Mouse (Mus musculus) hindbrain, embryonic 11.5 days (tissue): Measurements from ENCODE around the gene Lta. TPM values are rescaled to one million over a fixed set of nuclear protein-coding genes. Genes with fewer than 3 reads are reported as not detected.
A peak's percentile ranks its signal among the peaks of the same experiment; 100 is the strongest.

ENCODE experiments used
- ATAC-seq: fragments of 200-750 bp; cut with Nextera tagmentation; 2 replicates; pipeline ENCODE4 v1.8.0; 2017; ENCODE audit warnings: mild to moderate bottlenecking, moderate TSS enrichment, moderate library complexity; ENCODE audit not compliant: low FRiP score
- DNase-seq: peaks from one replicate; pipeline ENCODE4 v3.0.0-alpha.2; 2015; ENCODE audit warnings: low spot score
- H3K27ac ChIP-seq: fragments of 300-500 bp; sonication (generic); 2 replicates; pipeline ENCODE4 v1.5.1; 2014; ENCODE audit warnings: mild to moderate bottlenecking, low read depth, low read length
- H3K27me3 ChIP-seq: fragments of 300-500 bp; sonication (generic); 2 replicates; pipeline ENCODE4 v1.6.1; 2014; ENCODE audit warnings: mild to moderate bottlenecking, low read length, moderate library complexity, mixed read lengths; ENCODE audit not compliant: control insufficient read depth, insufficient read depth
- H3K36me3 ChIP-seq: fragments of 300-500 bp; sonication (generic); 2 replicates; pipeline ENCODE4 v1.6.1; 2014; ENCODE audit warnings: mild to moderate bottlenecking, low read length, moderate library complexity, mixed read lengths; ENCODE audit not compliant: control insufficient read depth, insufficient read depth
- H3K4me1 ChIP-seq: fragments of 300-500 bp; sonication (generic); replicated peaks from 2 replicates; pipeline ENCODE4 v1.6.1; 2014; ENCODE audit warnings: low read length, mixed read lengths; ENCODE audit not compliant: control insufficient read depth, insufficient read depth
- H3K4me2 ChIP-seq: fragments of 300-500 bp; sonication (generic); replicated peaks from 2 replicates; pipeline ENCODE4 v1.6.1; 2014; ENCODE audit warnings: mild to moderate bottlenecking, low read depth, low read length
- H3K4me3 ChIP-seq: fragments of 300-500 bp; sonication (generic); 2 replicates; pipeline ENCODE4 v1.5.1; 2014; ENCODE audit warnings: low read depth, low read length
- H3K9ac ChIP-seq: fragments of 300-500 bp; sonication (generic); 2 replicates; pipeline ENCODE4 v1.6.1; 2014; ENCODE audit warnings: low read depth, low read length
- H3K9me3 ChIP-seq: fragments of 300-500 bp; sonication (generic); 2 replicates; pipeline ENCODE4 v1.6.1; 2016; ENCODE audit warnings: low read length; ENCODE audit not compliant: control insufficient read depth
- WGBS: fragments of 180-500 bp; shearing (Covaris S2); extraction: QIAGEN DNeasy Blood & Tissue Kit; methylation state at CpG from one replicate; pipeline ENCODE4 v1.1.7; 2014; 5-methylcytosine and 5-hydroxymethylcytosine counted together
- polyA plus RNA-seq: library from polyadenylated mRNA; unstranded; fragments of >200 nt; fragmentation: Nextera tagmentation; extraction: Ambion mirVana; gene quantifications from 2 replicates; pipeline ENCODE4 v1.2.1, GENCODE M21; 2014

The Lta gene
- polyA plus RNA-seq, 1 experiment from 2014 or later = not detected

- Histone ChIP-seq H3K9me3 (no peaks in the 10 kb centered on the region), H3K4me1 (peaks cover 5% of the 10 kb centered on the region; the same call in 1 of the 2 replicates), H3K4me3 (peak overlapping the region; percentile 100), H3K9ac (peak overlapping the region; percentile 100), H3K36me3 (peaks cover 27% of the 10 kb centered on the region), H3K27ac (peak overlapping the region; percentile 93; the same call in 1 of the 2 replicates), H3K27me3 (no peaks in the 10 kb centered on the region), H3K4me2 (peak overlapping the region; percentile 92)
- 22% methylated on average over 8 of the region's 8 CpGs for WGBS
- DNase-seq (no peak), ATAC-seq (no peak)
Observed at GRCm38 (mm10) chr17:35163326-35164081, 41.6 kb downstream of the Lta start.

- no peak for DNase-seq
- H3K27ac ChIP-seq = no peak overlapping the region
- 68% methylated on average over 12 of the region's 12 CpGs for WGBS
Observed at GRCm38 (mm10) chr17:35162730-35163129, 42.4 kb downstream of the Lta start.

DNA sequence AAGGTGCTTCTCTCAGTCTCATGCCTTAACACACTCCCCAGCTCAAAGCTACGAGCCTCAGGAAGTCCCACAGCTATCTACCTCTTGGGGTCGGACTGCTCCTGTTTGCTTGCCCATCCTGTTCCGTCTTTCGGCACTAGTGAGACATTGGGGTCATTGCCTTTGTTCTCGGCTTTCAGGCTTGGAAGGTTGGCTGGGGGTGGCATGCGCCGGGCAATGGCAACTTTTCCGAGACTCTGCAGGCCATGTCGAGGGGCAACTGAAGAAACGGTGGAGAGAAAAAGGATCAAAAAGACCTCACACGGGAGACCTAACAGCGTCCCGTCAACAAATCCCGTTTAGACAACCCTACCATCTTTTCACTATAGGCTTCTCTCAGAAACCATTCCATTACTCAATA, 43.0 kb downstream of the Lta start:
- H3K4me3 ChIP-seq = peak overlapping the region; percentile 100; the same call in 1 of the 2 replicates
- H3K27me3 ChIP-seq = no peaks in the 10 kb centered on the region
- WGBS = 79% methylated on average over 14 of the region's 14 CpGs
- no peak overlapping the region for H3K27ac ChIP-seq
- no peaks in the 10 kb centered on the region for H3K9me3 ChIP-seq
- H3K4me1 ChIP-seq = peaks cover 5% of the 10 kb centered on the region; the same call in 1 of the 2 replicates
- H3K4me2 ChIP-seq = peak overlapping the region; percentile 92; the same call in 1 of the 2 replicates
- no peak overlapping the region for H3K9ac ChIP-seq
- H3K36me3 ChIP-seq = peaks cover 39% of the 10 kb centered on the region
- ATAC-seq (no peak), DNase-seq (no peak)

More at GRCm38 (mm10) chr17:35162730-35163129, 42.4 kb downstream of the Lta start:
- H3K36me3 ChIP-seq = peaks cover 35% of the 10 kb centered on the region
- ATAC-seq = no peak
- peaks cover 5% of the 10 kb centered on the region; the same call in 1 of the 2 replicates for H3K4me1 ChIP-seq
- H3K9ac ChIP-seq = peak overlapping the region; percentile 100
- H3K27me3 ChIP-seq = no peaks in the 10 kb centered on the region
- peak overlapping the region; percentile 92 for H3K4me2 ChIP-seq
- no peaks in the 10 kb centered on the region for H3K9me3 ChIP-seq
- H3K4me3 ChIP-seq = peak overlapping the region; percentile 100

DNA sequence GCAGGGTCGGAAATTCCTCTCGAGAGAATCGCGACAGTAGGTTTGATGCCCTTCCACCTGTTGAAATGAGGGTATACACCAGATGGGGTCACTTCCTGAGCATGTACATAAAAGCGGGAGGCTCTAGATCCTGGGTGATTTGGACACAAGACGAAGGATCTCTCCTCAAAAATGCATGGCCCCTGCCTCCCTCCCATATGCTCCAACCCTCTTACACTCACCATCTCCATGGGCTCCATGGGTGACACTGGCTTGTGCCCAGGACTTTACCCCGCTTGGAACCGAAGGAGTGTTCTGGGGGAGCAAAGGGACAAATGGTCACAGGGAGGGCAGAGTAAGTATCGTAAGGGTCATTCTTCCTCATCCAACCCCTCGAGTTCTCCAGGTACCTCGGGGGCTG, 43.7 kb downstream of the Lta start:
- Histone ChIP-seq H3K4me3 (no peak overlapping the region), H3K9ac (no peak overlapping the region), H3K27ac (no peak overlapping the region), H3K4me2 (no peak overlapping the region), H3K36me3 (peaks cover 46% of the 10 kb centered on the region), H3K9me3 (no peaks in the 10 kb centered on the region), H3K27me3 (no peaks in the 10 kb centered on the region), H3K4me1 (peaks cover 5% of the 10 kb centered on the region; the same call in 1 of the 2 replicates)
- ATAC-seq (no peak), DNase-seq (no peak)
- WGBS = 92% methylated on average over 11 of the region's 11 CpGs

DNA sequence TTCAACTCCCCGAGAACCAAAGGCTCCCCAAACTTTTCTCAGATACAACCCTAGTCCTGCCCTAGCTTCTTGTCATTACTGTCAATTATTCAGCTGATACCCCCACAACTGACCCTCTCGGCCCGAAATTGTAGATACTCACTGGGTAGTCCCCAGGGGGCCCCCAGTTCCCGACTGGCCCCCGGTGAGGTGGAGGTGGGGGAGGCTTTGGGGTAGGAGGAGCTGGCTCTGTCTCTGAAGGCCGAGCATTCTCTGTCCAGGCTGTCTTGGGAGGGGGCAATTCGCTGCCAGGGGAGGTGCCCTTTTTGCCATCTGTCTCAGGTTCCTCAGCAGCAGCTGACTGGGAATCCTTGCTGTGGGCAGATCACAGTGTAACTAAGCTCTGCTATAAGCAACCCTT, 45.5 kb downstream of the Lta start:
- ATAC-seq (no peak), DNase-seq (no peak)
- Histone ChIP-seq H3K9ac (no peak overlapping the region), H3K4me1 (peaks cover 5% of the 10 kb centered on the region; the same call in 1 of the 2 replicates), H3K36me3 (peaks cover 61% of the 10 kb centered on the region), H3K4me3 (no peak overlapping the region), H3K27ac (no peak overlapping the region), H3K4me2 (no peak overlapping the region), H3K9me3 (no peaks in the 10 kb centered on the region), H3K27me3 (no peaks in the 10 kb centered on the region)
- WGBS = 88% methylated on average over 7 of the region's 7 CpGs

- H3K9ac ChIP-seq = no peak overlapping the region
- H3K27me3 ChIP-seq = no peaks in the 10 kb centered on the region
- no peak overlapping the region for H3K4me2 ChIP-seq
- H3K4me1 ChIP-seq = peaks cover 5% of the 10 kb centered on the region; the same call in 1 of the 2 replicates
- no peak for ATAC-seq
- H3K27ac ChIP-seq = no peak overlapping the region
- no peak overlapping the region for H3K4me3 ChIP-seq
- no peaks in the 10 kb centered on the region for H3K9me3 ChIP-seq
- DNase-seq = no peak
- peaks cover 67% of the 10 kb centered on the region for H3K36me3 ChIP-seq
- 93% methylated on average over 16 of the region's 16 CpGs for whole genome bisulfite sequencing
Observed at GRCm38 (mm10) chr17:35158850-35159593, 46.1 kb downstream of the Lta start.

DNA sequence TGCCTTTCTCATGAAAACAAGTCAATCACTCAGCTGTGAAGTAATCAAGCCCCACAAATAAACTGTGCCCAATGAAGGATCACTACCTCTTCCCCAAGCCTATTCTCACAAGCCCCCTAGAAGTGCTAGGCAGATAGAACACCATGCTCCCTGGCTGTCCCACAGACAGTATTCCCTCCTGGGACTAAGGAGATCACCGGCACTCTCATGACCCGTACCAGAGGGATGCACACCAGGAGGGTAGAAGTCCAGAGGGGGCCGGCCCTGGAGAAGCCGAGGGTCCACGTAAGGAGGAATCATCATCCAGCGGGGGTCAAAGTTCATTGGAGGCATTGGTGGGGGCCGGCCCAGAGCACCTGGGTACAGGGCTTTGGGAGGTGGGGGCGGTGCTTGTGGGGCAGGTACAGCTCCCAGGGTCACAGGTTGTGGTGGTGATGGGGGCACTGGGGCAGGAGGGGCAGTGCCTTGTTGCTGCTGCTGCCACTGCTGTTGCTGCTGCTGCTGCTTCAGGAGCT, 47.4 kb downstream of the Lta start:
- H3K9ac ChIP-seq = no peak overlapping the region
- no peak for ATAC-seq
- H3K4me1 ChIP-seq = peaks cover 2% of the 10 kb centered on the region; the same call in 1 of the 2 replicates
- no peaks in the 10 kb centered on the region for H3K9me3 ChIP-seq
- WGBS = 90% methylated on average over 8 of the region's 8 CpGs
- H3K27me3 ChIP-seq = no peaks in the 10 kb centered on the region
- H3K27ac ChIP-seq = no peak overlapping the region
- H3K36me3 ChIP-seq = peaks cover 78% of the 10 kb centered on the region
- H3K4me3 ChIP-seq = no peak overlapping the region
- DNase-seq = no peak
- no peak overlapping the region for H3K4me2 ChIP-seq

DNA sequence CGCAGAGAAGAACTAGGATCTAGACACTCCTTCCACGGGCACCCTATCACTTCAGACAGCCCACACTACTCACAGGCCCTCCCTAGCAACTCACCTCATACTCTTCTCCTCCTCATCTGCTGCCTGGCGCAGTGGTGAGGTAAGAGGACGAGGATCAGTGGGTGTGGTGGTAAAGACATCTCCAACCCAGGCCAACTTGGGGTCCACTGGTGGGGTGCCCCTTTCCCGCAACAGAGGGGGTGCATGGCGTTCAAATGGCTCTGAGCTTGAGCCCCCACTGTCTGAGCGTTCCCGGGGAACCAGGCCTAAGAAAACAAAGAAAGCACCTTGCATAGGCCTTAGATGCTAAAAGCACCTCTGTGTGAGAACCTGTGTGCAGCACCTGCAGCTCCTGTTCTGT, 47.9 kb downstream of the Lta start:
- no peak overlapping the region for H3K4me3 ChIP-seq
- peaks cover 78% of the 10 kb centered on the region for H3K36me3 ChIP-seq
- no peak for ATAC-seq
- H3K27ac ChIP-seq = no peak overlapping the region
- H3K9ac ChIP-seq = no peak overlapping the region
- WGBS = 95% methylated on average over 8 of the region's 8 CpGs
- no peak overlapping the region for H3K4me2 ChIP-seq
- no peaks in the 10 kb centered on the region for H3K27me3 ChIP-seq
- H3K4me1 ChIP-seq = no peaks in the 10 kb centered on the region
- H3K9me3 ChIP-seq = no peaks in the 10 kb centered on the region
- DNase-seq = no peak
